Comparison of ENCODE assay signal across 9 mouse cellular contexts in genomic region chr13:6251025-6251862, GRCm38 (mm10).
A peak's percentile ranks its signal among the peaks of the same experiment; 100 is the strongest.
DNase-seq lines count a peak whose midpoint lies in the region; ATAC-seq and TF ChIP-seq lines count a peak whose summit lies in the region.
"Had no signal": no experiment of that assay in that cellular context is flagged by ENCODE, and none has a peak within 500 bp of the region (broad histone marks: within the 10 kb centered on the region; RNA-seq: fewer than 3 reads in every experiment).

No protein-coding gene starts in this region.

- H3K36me3 ChIP-seq in heart, adult 2 months (ENCODE audit: control insufficient read depth, insufficient read depth, low read length) = peaks cover 6% of the 10 kb centered on the region
- H3K36me3 ChIP-seq in heart, embryonic 14.5 days (ENCODE audit: control insufficient read depth, insufficient read depth, low read length) = no peaks in the 10 kb centered on the region
- H3K36me3 ChIP-seq: limb, embryonic 12.5 days had no signal

- no peak overlapping the region for H3K9ac ChIP-seq in heart, adult 2 months (ENCODE audit: low read depth, low read length)
- H3K9ac ChIP-seq in heart, embryonic 14.5 days (ENCODE audit: low read length) = no peak overlapping the region
- H3K9ac ChIP-seq: limb, embryonic 12.5 days had no signal

- no peak for TF ChIP-seq CTCF in heart, adult 2 months (IDR thresholded peaks at IDR 0.05)

- no peak for TF ChIP-seq EP300 in heart, adult 2 months (IDR thresholded peaks at IDR 0.05; ENCODE audit: insufficient read depth, low read depth, low read length)

- peaks cover 2% of the 10 kb centered on the region for H3K4me1 ChIP-seq in heart, adult 2 months (ENCODE audit: control insufficient read depth, insufficient read depth, low read length)
- H3K4me1 ChIP-seq in heart, embryonic 14.5 days (ENCODE audit: control insufficient read depth in 2 of 2, insufficient read depth in 2 of 2, low read length in 2 of 2) = peaks cover 2 to 17% of the 10 kb centered on the region in 2 experiments; a peak in 3 of 4 replicates
- H3K4me1 ChIP-seq: limb, embryonic 12.5 days had no signal

- peak overlapping the region; percentile 29 for H3K27ac ChIP-seq in heart, adult 2 months
- H3K27ac ChIP-seq in heart, embryonic 14.5 days (replicated peaks in 1 of 2; ENCODE audit: control insufficient read depth in 1 of 2, insufficient read depth in 1 of 2, low read depth in 2 of 2, low read length in 2 of 2) = peak overlapping the region; percentile 41 to 59; a peak in 3 of 4 replicates
- H3K27ac ChIP-seq: limb, embryonic 12.5 days had no signal

- TF ChIP-seq POLR2A in heart, adult 2 months (IDR thresholded peaks at IDR 0.05; ENCODE audit: insufficient read depth, low read depth, low read length) = no peak

- H3K4me3 ChIP-seq in heart, adult 2 months = no peak overlapping the region
- H3K4me3 ChIP-seq in heart, embryonic 14.5 days (ENCODE audit: control insufficient read depth in 1 of 2, insufficient read depth in 1 of 2, low read depth in 1 of 2, low read length in 2 of 2) = no peak overlapping the region
- H3K4me3 ChIP-seq: limb, embryonic 12.5 days had no signal

- intact Hi-C loops in heart, adult 2 months (cut with DNase I) = loop anchor here (5.0 to 10.0 kb wide), 3 partner anchors 59 to 1586 kb away; partner anchors contain the start of gene Klf6
- intact Hi-C loops in heart, postnatal 36 days (cut with DNase I) = loop anchor here (10.0 kb wide), 1 partner anchor 1586 kb away; no protein-coding TSS in a partner anchor

- no peaks in the 10 kb centered on the region for H3K79me2 ChIP-seq in heart, adult 2 months (replicated peaks; ENCODE audit: control insufficient read depth, insufficient read depth, low read length)

- peak; percentile 14; the same call in 1 of the 2 replicates for ATAC-seq in heart, embryonic 14.5 days (ENCODE audit: insufficient number of reproducible peaks, insufficient read depth, low FRiP score, low read depth)

- no peaks in the 10 kb centered on the region for H3K27me3 ChIP-seq in heart, adult 2 months (ENCODE audit: control insufficient read depth, insufficient read depth, low read length)
- no peaks in the 10 kb centered on the region for H3K27me3 ChIP-seq in heart, embryonic 14.5 days (ENCODE audit: control insufficient read depth, insufficient read depth, low read length)
- H3K27me3 ChIP-seq: limb, embryonic 12.5 days had no signal

- H3K9me3 ChIP-seq in heart, embryonic 14.5 days (ENCODE audit: control insufficient read depth, low read length) = 0 out of 2 replicates have a peak, but pooled peaks cover 2% of the 10 kb centered on the region
- H3K9me3 ChIP-seq: limb, embryonic 12.5 days had no signal

- WGBS in heart, adult 2 months = 41% methylated on average over 4 of the region's 4 CpGs
- WGBS in heart, embryonic 14.5 days = 49% methylated on average over 4 of the region's 4 CpGs

- DNase-seq in heart, adult 2 months = peak in 1 of 2 experiments; percentile 19
- DNase-seq in heart, postnatal 36 days = no peak
- peak; percentile 23 for DNase-seq in R1 (ENCODE audit: low read depth, low spot score)
- DNase-seq in mesoderm, embryonic 11.5 days (ENCODE audit: low read depth, low spot score) = peak; percentile 54
- DNase-seq in adrenal gland, adult 2 months = no peak
- DNase-seq in right cerebral cortex, postnatal 4 days = no peak
- DNase-seq in gastrocnemius, adult 8-10 months (ENCODE audit: low spot score in 2 of 2) = no peak

- H3K4me2 ChIP-seq in heart, embryonic 14.5 days (ENCODE audit: low read length) = 0 out of 2 replicates have a peak overlapping the region, but pooled peaks have one; percentile 16
- H3K4me2 ChIP-seq: limb, embryonic 12.5 days had no signal

Comparison
In these comparisons a context has a peak if more than half of its experiments do, and no peak if none do; other contexts are left out.
1. DNase-seq: peak in R1 (single experiment) and mesoderm, embryonic 11.5 days (single experiment); none in heart, postnatal 36 days (0 of 2), adrenal gland, adult 2 months (single experiment), right cerebral cortex, postnatal 4 days (single experiment) and gastrocnemius, adult 8-10 months (0 of 2).